Mouse (Mus musculus) cerebellum, adult 2 months (tissue): ENCODE measurements around the gene Chuk. TPM values are rescaled to one million over a fixed set of nuclear protein-coding genes. Genes with fewer than 3 reads are reported as not detected.

Source experiments
- DNase-seq, 2 experiments: peaks; one replicate each; pipeline ENCODE4 v3.0.0; 2021
- H3K27ac ChIP-seq: fragments of 200-500 bp; 2 replicates; pipeline ENCODE4 v1.5.1; 2012; ENCODE audit warnings: low read length, control low read depth, inconsistent platforms; ENCODE audit not compliant: insufficient read depth
- H3K27me3 ChIP-seq: fragments of 200-500 bp; 2 replicates; pipeline ENCODE4 v1.6.1; 2012; ENCODE audit warnings: inconsistent platforms, mild to moderate bottlenecking, low read length, moderate library complexity; ENCODE audit not compliant: control insufficient read depth, insufficient read depth
- H3K4me1 ChIP-seq: fragments of 200-500 bp; 2 replicates; pipeline ENCODE4 v1.6.1; 2011; ENCODE audit warnings: low read length; ENCODE audit not compliant: control insufficient read depth, insufficient read depth
- H3K4me3 ChIP-seq: fragments of 200-500 bp; replicated peaks from 2 replicates; pipeline ENCODE3; 2011; ENCODE audit warnings: mild to moderate bottlenecking, low read depth, low read length, control low read depth; ENCODE audit not compliant: insufficient read depth
- CTCF ChIP-seq: fragments of 200-500 bp; IDR thresholded peaks from 2 replicates; pipeline ENCODE4 v1.5.1; 2011; ENCODE audit warnings: low read depth, mild to moderate bottlenecking, control low read depth, low read length, moderate library complexity, borderline replicate concordance; ENCODE audit not compliant: insufficient read depth
- POLR2A ChIP-seq: fragments of 200-500 bp; IDR thresholded peaks from 2 replicates; pipeline ENCODE4 v1.6.1; 2011; ENCODE audit warnings: low read length, control low read depth, borderline replicate concordance; ENCODE audit not compliant: insufficient read depth
- WGBS: fragments of 180-500 bp; shearing (Covaris S2); methylation state at CpG from one replicate; pipeline ENCODE4 v1.1.7; 2018; 5-methylcytosine and 5-hydroxymethylcytosine counted together
- polyA plus RNA-seq: library from polyadenylated mRNA; depleted of rRNA; stranded (reverse); fragments of >200 nt; gene quantifications from 2 replicates; pipeline ENCODE4 v1.2.3, GENCODE M21; 2012; rRNA removed

The Chuk gene
- polyA plus RNA-seq = 78.8 and 82.7 TPM in 2 replicates

DNA sequence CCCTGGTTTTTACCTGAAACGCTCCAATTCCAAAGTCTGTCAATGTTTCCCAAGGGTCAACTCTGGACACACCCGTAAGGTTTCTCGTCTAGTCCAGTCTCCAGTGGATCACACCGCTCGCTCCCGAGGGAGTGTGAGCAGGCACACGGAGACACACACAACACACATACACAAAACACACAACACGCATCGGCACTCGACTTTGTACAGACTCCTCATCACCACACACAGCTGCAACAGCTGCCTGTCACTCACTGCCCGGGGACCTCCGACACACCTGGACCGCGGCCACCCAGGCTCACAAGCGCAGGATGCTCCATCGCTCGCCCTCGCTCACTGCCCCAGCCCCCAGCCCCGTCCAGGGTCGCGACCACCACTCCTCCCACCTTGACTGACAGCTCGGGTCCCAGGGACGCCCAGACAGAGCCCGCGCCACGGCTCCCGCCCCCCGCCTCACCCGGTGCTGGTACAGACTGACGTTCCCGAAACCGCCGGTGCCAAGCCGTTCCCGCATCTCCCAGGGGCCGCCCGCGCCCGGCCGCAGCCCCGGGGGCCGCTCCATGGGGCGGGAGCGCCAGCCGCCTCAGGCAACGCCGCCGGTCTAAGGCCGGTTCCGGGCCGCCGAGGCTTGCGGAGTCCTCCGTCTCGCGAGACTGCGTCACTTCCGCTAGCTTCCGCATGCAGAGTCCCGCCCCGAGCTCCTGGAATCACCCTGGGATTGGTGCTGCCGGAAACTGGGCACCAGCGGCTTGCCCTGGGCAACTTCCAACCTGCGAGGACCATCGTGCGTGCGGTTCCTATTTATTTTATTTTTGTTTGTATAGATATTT, at the start of gene Chuk:
Gene Chuk, minus strand, starts transcription at position 650 of the 830 bp plus-strand sequence.
- peak; percentile 95 for DNase-seq
- Histone ChIP-seq H3K4me3 (peak within 1 kb of the TSS; percentile 100), H3K27me3 (no peaks in the 10 kb centered on the region), H3K4me1 (no peaks in the 10 kb centered on the region; the same call in none of the 2 replicates), H3K27ac (peak within 1 kb of the TSS; percentile 53)
- under 1% methylated on average over 67 of the region's 67 CpGs for WGBS
- TF ChIP-seq CTCF (no peak), POLR2A (peak; percentile 75)

DNA sequence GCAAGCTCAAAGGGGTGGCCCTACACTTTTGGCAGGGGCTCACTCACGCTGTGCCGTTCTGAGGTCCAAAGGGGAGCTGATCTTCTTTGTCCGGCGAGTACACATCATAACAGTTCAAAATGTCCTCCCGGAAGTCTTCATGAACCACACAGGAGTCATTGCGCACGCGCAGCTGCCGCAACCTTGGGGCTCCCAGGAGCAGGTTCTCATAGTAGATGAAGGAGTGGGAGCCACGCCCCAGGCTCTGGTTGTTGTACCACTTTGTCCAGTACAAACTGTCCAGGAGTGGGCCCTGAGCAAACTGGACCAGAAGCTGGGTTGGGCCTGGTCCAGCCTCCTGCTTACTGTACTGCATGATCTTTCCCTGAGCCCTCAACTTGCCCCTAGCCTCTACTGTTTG, 49.7 kb upstream of the Chuk start:
- Histone ChIP-seq H3K27ac (no peak overlapping the region), H3K27me3 (no peaks in the 10 kb centered on the region; the same call in 1 of the 2 replicates), H3K4me3 (no peak overlapping the region), H3K4me1 (no peaks in the 10 kb centered on the region)
- 89% methylated on average over 10 of the region's 10 CpGs for WGBS
- DNase-seq = no peak
- TF ChIP-seq POLR2A (no peak), CTCF (no peak)

DNA sequence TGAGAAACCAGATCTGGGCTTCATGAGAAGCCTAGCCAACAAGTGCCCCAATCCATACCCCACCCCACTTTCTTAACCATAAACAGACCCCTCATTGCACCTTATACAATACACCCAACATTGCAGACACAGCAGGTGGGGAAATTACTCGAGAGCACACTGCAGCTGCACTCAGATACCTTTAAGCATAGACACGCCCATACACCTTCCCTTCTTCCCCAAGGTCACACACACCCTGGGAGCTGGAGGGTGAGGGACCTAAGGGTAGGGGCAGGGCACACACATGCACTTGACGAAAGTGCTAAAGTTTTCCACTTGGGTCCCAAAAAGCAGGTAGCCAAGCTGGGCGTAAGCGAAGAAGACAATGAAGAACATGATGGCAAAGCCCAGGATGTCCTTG, 46.5 kb upstream of the Chuk start:
- Histone ChIP-seq H3K4me1 (no peaks in the 10 kb centered on the region), H3K27me3 (no peaks in the 10 kb centered on the region; the same call in 1 of the 2 replicates), H3K27ac (no peak overlapping the region), H3K4me3 (no peak overlapping the region)
- WGBS = 76% methylated on average over 5 of the region's 5 CpGs
- TF ChIP-seq CTCF (no peak), POLR2A (no peak)
- DNase-seq = no peak

DNA sequence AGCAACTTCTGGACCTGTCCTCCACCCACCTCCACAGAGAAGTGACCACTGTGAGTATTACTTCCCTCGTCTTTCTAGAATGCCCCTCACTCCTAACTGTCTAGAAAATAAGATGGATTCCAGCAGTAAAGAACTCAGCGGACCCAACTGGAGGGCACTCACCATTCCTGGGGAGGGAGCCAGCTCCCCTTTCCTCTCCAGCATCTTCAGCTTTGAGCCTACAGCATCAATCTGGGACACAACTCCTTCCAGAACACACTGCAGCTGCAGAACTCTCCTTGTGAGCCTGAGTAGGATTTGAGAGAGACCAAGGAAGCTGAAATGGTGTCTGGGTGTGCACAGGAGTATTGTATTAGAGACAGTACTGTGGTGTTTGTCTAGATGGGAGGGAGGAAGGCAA, 41.7 kb upstream of the Chuk start:
- H3K27me3 ChIP-seq = no peaks in the 10 kb centered on the region
- 79% methylated on average over 2 of the region's 2 CpGs for WGBS
- no peak overlapping the region for H3K4me3 ChIP-seq
- TF ChIP-seq CTCF (no peak), POLR2A (no peak)
- no peak overlapping the region for H3K27ac ChIP-seq
- no peak for DNase-seq
- no peaks in the 10 kb centered on the region for H3K4me1 ChIP-seq

DNA sequence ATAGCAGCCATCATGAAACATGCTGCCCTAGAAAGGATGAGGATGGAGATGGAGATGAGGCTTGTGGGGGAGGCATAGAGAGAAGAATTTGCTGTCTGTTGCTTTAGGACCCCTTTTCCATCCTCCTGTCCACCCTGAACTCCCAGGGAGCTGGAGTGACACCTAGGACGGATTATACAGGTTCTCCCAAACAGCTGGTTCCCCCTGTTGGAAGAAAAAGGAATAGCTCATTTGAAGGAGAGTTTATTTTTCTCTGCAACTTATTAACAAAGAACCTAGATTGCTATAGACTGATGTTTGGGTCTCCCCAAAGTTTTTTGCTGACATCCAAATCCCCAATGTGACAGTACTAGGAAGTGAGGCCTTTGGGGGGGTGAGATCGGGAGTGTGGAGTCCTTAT, 41.1 kb upstream of the Chuk start:
- no peak for TF ChIP-seq POLR2A
- TF ChIP-seq CTCF = no peak
- Histone ChIP-seq H3K27ac (no peak overlapping the region), H3K27me3 (no peaks in the 10 kb centered on the region), H3K4me1 (no peaks in the 10 kb centered on the region), H3K4me3 (no peak overlapping the region)
- WGBS = 30% methylated on average over 2 of the region's 2 CpGs
- no peak for DNase-seq

DNA sequence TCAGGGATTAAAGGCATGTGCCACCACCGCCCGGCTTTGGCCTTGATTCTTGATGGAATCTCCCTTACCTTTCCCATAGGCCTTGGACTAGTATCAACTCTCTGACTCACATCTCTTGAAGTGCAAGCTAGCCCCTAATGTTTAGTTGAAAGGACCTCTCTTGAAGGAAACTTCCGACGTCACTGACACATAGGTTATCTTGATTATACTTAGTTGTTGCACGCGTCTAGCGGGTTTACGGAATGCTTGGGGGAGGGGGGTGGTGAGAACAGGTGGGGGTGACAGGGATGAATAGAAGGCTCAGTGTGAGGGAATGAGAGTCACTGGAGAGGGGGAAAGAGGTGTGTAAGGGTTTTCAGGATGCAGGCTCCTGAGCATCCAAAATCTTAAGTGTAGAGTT, 39.7 kb upstream of the Chuk start:
- Histone ChIP-seq H3K4me1 (no peaks in the 10 kb centered on the region), H3K27ac (no peak overlapping the region), H3K4me3 (no peak overlapping the region), H3K27me3 (no peaks in the 10 kb centered on the region)
- WGBS = 95% methylated on average over 8 of the region's 8 CpGs
- DNase-seq = no peak
- TF ChIP-seq CTCF (no peak), POLR2A (no peak)

DNA sequence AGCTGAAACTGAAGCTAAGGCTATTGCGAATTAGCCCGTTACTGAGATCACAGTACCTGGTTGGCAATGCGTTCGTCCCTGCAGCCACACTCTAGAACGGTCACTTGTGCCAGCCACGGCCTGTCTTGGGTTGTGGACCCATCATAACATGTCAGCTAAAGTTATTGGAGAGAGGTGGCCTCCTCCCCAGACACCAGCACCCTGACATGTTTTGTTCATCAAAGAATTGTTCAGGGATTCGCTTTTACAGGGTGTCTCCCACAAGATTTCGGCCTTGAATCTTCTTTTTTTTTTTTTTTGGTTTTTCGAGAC, 39.2 kb upstream of the Chuk start:
- Histone ChIP-seq H3K4me3 (peak overlapping the region; percentile 87), H3K27me3 (no peaks in the 10 kb centered on the region), H3K27ac (peak overlapping the region; percentile 34; the same call in 1 of the 2 replicates), H3K4me1 (no peaks in the 10 kb centered on the region)
- TF ChIP-seq CTCF = no peak
- TF ChIP-seq POLR2A = no peak
- DNase-seq = no peak
- 53% methylated on average over 9 of the region's 9 CpGs for WGBS
